Mouse (Mus musculus) duodenum, adult 2 months (tissue): ENCODE data around the gene Plcd1. TPM values are rescaled to one million over a fixed set of nuclear protein-coding genes. Genes with fewer than 3 reads are reported as not detected.

Source experiments
- polyA plus RNA-seq: library from polyadenylated mRNA; depleted of rRNA; stranded (reverse); fragments of >200 nt; gene quantifications from 2 replicates; pipeline ENCODE4 v1.2.3, GENCODE M21; 2012; ENCODE audit warnings: low replicate concordance; rRNA removed

Gene Plcd1
- polyA plus RNA-seq: 23.6 and 36.8 TPM in 2 replicates

GRCm38 (mm10) chr9:119093419-119094295 lies at the start of gene Plcd1:
Plcd1 (minus strand) TSS chr9:119093502.

DNA sequence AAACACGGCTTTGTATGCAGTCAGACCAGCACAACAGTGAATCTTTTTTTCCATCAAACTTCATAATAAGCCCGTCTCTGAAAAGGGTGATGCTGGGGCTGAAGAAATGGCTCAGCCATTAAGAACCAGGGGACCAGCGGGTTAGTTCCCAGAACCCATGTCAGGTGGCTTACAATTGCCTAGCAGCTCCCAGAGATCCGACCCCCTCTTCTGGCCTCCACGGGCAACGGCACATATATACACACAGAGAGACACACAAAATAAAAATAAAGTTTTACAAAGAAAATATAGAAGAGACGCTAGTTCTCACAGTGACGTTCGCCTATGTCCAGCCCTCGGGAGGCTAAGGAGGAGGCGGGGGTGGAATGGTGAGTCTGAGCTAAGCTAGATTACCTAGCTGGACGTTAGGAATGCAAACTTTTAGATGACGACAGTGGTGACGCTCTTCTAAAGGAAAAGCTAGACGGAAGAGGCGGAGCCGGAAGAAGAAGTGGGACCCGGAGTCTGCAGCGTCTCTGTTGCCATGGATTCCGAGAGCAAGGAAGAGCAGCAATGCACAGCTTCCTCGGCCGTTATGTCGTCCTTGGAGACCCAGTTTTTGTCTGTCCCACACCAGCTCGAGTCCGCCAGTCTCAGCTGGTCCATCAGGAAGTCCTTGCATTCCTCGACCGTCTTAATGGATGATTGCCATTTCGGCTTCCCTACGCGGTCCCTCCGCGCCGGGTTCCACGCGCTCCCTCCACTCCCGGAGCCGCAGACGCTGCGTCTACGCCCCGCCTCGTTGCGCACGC lies 8.9 kb upstream of the Plcd1 start, which contains the start of gene Dlec1:
Dlec1 (plus strand) TSS at position 487 of the 791 bp plus-strand sequence.

DNA sequence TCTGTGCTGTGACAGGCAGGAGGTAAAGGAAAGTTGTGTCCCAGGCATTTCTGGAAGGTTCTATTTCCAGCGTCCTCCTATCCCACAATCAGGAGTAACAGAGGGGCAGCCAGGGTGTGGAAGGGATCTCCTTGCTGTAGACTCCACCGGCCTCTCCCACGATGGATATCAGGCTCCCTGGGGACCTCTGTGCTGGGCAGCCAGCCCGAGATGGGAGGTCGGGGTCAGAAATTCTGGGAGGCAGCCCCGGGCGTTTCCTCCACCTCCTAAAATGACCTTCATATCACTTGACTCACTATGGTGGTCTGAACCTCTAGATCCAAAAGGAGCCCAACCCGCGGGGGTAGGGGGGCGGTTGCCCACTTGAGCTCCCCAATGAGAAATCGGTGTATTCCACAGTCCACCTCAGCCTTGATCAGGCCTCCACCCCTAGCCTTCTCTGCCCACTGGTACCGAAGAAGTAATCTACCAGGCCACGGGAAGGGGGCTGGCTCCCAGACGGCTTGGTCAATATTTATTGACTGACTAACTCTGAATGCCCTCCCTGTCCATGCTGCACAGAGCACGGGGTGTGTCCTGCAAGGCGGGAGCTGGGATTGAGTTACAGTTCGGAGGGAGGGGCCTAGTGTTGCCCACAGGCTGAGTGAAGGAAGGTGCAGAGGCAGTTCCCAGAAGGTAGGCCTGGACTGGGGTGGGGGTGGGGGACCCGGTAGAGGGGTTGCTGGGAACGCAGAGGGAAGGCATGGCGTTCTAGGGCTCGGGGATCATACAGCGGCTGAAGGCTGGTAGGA lies 41.0 kb downstream of the Plcd1 start, which contains the start of gene Vill:
Vill (plus strand) TSS at position 625 of the 791 bp plus-strand sequence.

Other genes starting within 250 kb of the Plcd1 start
- 12.9 and 17.1 TPM in 2 replicates for gene Ctdspl, start 167.0 kb downstream of the Plcd1 start, polyA plus RNA-seq
- gene Vill, start 40.7 kb downstream of the Plcd1 start, polyA plus RNA-seq: 3.0 and 14.4 TPM in 2 replicates
- gene Dlec1, start 9.0 kb upstream of the Plcd1 start, polyA plus RNA-seq: 0.19 and 0.44 TPM in 2 replicates
- gene Acaa1b, start 63.6 kb upstream of the Plcd1 start, polyA plus RNA-seq: 53.8 and 99.1 TPM in 2 replicates
- gene Gm47289, start 65.7 kb upstream of the Plcd1 start, polyA plus RNA-seq: 0.04 TPM in 1 of 2 replicates, not detected in the other
- gene Slc22a13, start 115.6 kb upstream of the Plcd1 start, polyA plus RNA-seq: 0.26 and 1.4 TPM in 2 replicates
- 8.4 and 8.6 TPM in 2 replicates for gene Oxsr1, start 228.9 kb upstream of the Plcd1 start, polyA plus RNA-seq
- 593 and 1,842 TPM in 2 replicates for gene Acaa1a, start 246.2 kb upstream of the Plcd1 start, polyA plus RNA-seq
- 13.6 and 21.1 TPM in 2 replicates for gene Myd88, start 247.9 kb upstream of the Plcd1 start, polyA plus RNA-seq